Mouse (Mus musculus): ENCODE data around the gene Numb. TPM values are rescaled to one million over a fixed set of nuclear protein-coding genes. Genes with fewer than 3 reads are reported as not detected.

Numb gene
- polyA plus RNA-seq, 1 experiment from 2014 or later: 43.7 TPM

DNA sequence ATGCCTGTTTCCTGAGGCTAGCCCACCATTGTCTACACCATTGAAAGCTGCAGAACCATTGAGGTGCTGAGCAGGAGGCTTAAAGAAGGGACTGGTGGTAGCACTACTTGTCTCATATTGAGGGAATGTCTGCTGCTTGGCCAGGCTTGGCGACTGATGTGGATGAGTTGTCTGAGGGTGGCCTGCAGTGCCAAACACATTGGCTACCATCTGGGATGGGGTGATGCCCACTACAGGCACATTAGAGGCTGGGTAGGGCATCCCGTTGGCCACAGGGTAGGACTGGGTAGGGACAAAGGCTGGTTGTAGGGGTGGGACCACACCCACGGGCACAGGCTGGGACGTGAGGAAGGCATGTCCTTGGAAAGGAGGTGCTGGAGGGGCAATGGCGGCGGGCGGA, 126.1 kb downstream of the Numb start:
- peaks cover 65% of the 10 kb centered on the region for H3K36me3 ChIP-seq
- ATAC-seq (ENCODE audit: insufficient number of reproducible peaks, low FRiP score): no peak
- H3K9me3 ChIP-seq (replicated peaks): no peaks in the 10 kb centered on the region
- no peak overlapping the region for H3K27ac ChIP-seq (ENCODE audit: poor library complexity, severe bottlenecking)
- 90% methylated on average over 7 of the region's 7 CpGs for WGBS
- H3K27me3 ChIP-seq (replicated peaks): no peaks in the 10 kb centered on the region
- H3K4me2 ChIP-seq: no peak overlapping the region
- H3K4me1 ChIP-seq (replicated peaks): peaks cover 6% of the 10 kb centered on the region; the same call in 1 of the 2 replicates
- no peak overlapping the region for H3K9ac ChIP-seq
- H3K4me3 ChIP-seq: no peak overlapping the region

DNA sequence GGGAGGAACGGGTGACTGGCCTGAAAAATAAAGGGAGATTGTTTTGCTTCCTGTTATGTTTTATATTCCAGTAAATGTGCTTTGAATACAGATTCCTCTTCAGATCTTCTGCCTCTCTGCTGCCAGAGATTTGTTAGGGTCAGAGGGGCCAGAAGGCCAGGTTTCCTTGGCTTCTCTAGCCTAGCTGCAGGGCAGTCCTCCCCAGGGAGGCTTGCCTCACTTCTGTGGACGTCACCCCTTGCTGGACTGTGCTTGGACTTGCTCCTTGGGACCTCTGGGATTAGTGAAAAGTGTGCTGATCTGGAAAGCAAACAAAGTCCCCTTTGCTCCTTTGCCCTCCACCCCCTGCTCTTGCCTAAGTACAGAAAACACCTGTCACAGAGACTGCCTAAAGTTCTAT, 126.7 kb downstream of the Numb start:
- Histone ChIP-seq H3K4me3 (no peak overlapping the region), H3K9ac (no peak overlapping the region), H3K4me1 (replicated peaks) (peaks cover 6% of the 10 kb centered on the region; the same call in 1 of the 2 replicates), H3K36me3 (peaks cover 60% of the 10 kb centered on the region), H3K4me2 (no peak overlapping the region), H3K27ac (ENCODE audit: poor library complexity, severe bottlenecking) (no peak overlapping the region), H3K9me3 (replicated peaks) (no peaks in the 10 kb centered on the region), H3K27me3 (replicated peaks) (no peaks in the 10 kb centered on the region)
- WGBS: 63% methylated on average over 2 of the region's 2 CpGs
- no peak for ATAC-seq (ENCODE audit: insufficient number of reproducible peaks, low FRiP score)

DNA sequence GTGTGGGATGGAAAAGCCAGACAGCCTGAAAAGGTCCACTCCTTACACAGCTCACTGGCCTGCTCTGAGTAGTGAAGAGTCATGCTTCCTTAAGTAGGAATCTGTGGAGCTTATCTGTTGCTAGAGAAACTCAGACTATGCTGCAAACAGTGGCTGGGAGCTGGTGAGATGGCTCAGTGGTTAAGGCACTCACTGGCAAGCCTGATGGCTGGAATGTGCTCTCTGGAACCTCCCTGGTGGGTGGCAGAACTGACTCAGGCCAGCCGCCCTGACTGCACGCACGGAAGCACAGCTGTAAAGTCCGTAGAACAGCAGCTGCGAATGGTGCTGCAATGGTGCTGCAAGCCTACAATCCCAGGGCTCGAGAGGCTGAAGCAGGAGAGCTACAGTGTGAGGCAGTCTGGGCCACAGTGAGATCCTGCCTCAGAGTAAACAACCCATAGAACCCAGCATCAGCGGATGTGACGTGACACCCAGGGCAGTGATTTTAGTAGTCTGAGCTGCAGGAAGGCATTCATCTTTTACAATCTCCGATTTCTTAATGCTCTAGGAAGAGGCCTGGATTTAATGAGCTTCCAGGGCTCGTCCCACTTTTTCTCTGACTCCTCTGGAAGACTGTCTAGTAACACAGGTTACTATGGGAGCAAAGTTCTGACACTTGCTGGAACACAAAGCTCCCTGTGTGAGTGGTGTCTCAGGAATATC, 128.9 kb downstream of the Numb start:
- peaks cover 6% of the 10 kb centered on the region; the same call in 1 of the 2 replicates for H3K4me1 ChIP-seq (replicated peaks)
- no peaks in the 10 kb centered on the region for H3K27me3 ChIP-seq (replicated peaks)
- 70% methylated on average over 10 of the region's 10 CpGs for WGBS
- no peak overlapping the region for H3K27ac ChIP-seq (ENCODE audit: poor library complexity, severe bottlenecking)
- no peak overlapping the region for H3K9ac ChIP-seq
- no peaks in the 10 kb centered on the region for H3K9me3 ChIP-seq (replicated peaks)
- ATAC-seq (ENCODE audit: insufficient number of reproducible peaks, low FRiP score): no peak
- no peak overlapping the region for H3K4me3 ChIP-seq
- no peak overlapping the region for H3K4me2 ChIP-seq
- peaks cover 42% of the 10 kb centered on the region for H3K36me3 ChIP-seq

DNA sequence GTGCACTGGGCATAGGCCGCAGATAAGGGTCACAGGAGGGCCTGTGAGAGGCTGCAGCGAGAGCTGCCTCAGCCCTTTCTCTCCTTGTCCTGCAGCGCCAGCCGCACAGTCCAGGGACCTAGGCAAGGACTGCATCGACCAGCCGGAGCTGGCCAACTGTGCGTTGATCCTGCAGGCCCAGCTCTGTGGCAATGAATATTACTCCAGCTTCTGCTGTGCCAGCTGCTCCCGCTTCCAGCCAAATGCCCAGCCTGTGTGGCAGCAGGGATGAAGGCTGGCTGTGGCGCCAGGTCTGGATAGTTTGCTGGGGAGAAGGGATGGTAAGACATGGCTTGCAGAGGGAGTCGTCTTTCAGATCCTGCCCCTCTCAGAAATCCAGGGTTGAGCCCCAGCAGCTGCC, 130.0 kb downstream of the Numb start:
- Histone ChIP-seq H3K27ac (ENCODE audit: poor library complexity, severe bottlenecking) (no peak overlapping the region), H3K9ac (no peak overlapping the region), H3K9me3 (replicated peaks) (no peaks in the 10 kb centered on the region), H3K36me3 (peaks cover 36% of the 10 kb centered on the region), H3K4me3 (no peak overlapping the region), H3K4me1 (replicated peaks) (peaks cover 6% of the 10 kb centered on the region; the same call in 1 of the 2 replicates), H3K4me2 (no peak overlapping the region), H3K27me3 (replicated peaks) (no peaks in the 10 kb centered on the region)
- no peak for ATAC-seq (ENCODE audit: insufficient number of reproducible peaks, low FRiP score)
- WGBS: 72% methylated on average over 10 of the region's 10 CpGs

DNA sequence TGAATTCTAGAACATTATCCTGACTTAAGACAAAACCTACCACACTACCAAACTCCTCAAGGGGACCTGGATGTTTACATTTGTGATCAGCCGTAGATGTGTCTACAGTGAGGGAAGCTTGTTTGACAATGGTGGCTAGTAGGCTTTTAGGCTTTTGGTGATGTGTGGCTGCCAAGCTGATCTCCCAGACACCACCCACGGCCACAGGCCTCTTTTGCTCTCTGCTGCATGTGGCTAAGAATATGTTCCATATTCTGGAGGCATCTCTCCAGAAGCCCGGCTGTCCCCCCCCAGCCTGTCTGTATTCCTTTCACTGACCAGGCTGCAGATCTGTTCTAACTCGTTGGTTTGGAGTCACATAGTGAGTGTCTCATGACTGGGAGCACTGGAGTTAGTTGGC, 131.0 kb downstream of the Numb start:
- Histone ChIP-seq H3K9ac (no peak overlapping the region), H3K27ac (ENCODE audit: poor library complexity, severe bottlenecking) (no peak overlapping the region), H3K27me3 (replicated peaks) (no peaks in the 10 kb centered on the region), H3K4me1 (replicated peaks) (peaks cover 6% of the 10 kb centered on the region; the same call in 1 of the 2 replicates), H3K36me3 (peaks cover 29% of the 10 kb centered on the region), H3K4me3 (no peak overlapping the region), H3K4me2 (no peak overlapping the region), H3K9me3 (replicated peaks) (no peaks in the 10 kb centered on the region)
- WGBS: 74% methylated on average over 4 of the region's 4 CpGs
- no peak for ATAC-seq (ENCODE audit: insufficient number of reproducible peaks, low FRiP score)

DNA sequence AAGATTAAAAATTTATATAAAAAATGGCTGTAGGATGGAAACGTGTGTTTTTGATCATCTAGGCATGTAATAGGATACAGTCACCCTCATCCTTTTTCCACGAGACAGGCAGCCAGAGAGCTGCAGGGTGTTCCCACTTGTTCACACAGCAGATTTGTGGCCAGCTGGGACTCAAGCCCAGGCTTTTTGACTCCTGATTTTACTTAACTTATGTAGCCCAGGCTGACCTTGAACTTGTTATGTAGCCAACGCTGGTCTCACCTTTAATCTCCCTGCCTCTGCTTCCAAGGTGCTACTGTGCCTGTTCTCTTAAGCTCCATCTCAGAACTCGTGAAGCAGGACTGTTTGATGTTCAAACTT, 132.0 kb downstream of the Numb start:
- Histone ChIP-seq H3K27me3 (replicated peaks) (no peaks in the 10 kb centered on the region), H3K9me3 (replicated peaks) (no peaks in the 10 kb centered on the region), H3K9ac (no peak overlapping the region), H3K4me1 (replicated peaks) (peaks cover 6% of the 10 kb centered on the region; the same call in 1 of the 2 replicates), H3K27ac (ENCODE audit: poor library complexity, severe bottlenecking) (no peak overlapping the region), H3K4me2 (no peak overlapping the region), H3K4me3 (no peak overlapping the region), H3K36me3 (peaks cover 19% of the 10 kb centered on the region)
- ATAC-seq (ENCODE audit: insufficient number of reproducible peaks, low FRiP score): no peak
- 51% methylated on average over 4 of the region's 4 CpGs for WGBS

DNA sequence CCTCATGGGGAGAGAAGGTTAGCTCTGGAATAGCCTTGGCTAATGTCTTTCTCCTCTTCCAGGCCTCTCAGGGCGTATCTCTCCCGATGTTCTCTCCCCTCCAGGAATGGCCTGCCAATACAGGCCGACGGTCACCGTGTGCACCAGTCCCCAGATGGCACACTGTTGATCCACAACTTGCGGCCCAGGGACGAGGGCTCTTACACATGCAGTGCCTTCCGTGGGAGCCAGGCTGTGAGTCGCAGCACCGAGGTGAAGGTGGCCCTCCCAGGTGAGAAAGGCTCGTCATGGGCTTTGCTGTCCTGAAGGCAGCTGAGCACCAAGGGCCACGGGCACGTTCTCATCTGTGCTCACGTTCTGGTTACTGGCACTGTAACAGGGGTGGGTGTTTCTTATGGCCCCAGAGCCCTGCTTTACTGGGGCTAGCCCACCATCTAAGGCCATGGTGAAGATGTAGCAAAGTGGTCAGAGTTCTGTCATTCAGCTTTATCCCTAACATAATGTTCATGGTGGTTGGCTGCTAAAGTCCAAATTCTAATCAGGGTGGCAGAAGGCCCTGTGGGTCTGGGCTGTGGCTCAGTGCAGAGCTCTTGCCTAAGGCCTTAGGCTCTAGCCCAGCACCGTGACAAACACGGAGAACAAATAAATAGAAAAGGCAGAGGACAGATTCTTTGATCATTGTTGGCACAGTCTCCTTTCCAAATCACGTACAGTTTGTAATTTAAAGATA, 132.5 kb downstream of the Numb start:
- no peaks in the 10 kb centered on the region for H3K9me3 ChIP-seq (replicated peaks)
- no peak for ATAC-seq (ENCODE audit: insufficient number of reproducible peaks, low FRiP score)
- peaks cover 6% of the 10 kb centered on the region; the same call in 1 of the 2 replicates for H3K4me1 ChIP-seq (replicated peaks)
- H3K4me3 ChIP-seq: no peak overlapping the region
- no peak overlapping the region for H3K4me2 ChIP-seq
- no peak overlapping the region for H3K27ac ChIP-seq (ENCODE audit: poor library complexity, severe bottlenecking)
- 89% methylated on average over 17 of the region's 17 CpGs for WGBS
- H3K36me3 ChIP-seq: peaks cover 18% of the 10 kb centered on the region
- no peak overlapping the region for H3K9ac ChIP-seq
- no peaks in the 10 kb centered on the region for H3K27me3 ChIP-seq (replicated peaks)

DNA sequence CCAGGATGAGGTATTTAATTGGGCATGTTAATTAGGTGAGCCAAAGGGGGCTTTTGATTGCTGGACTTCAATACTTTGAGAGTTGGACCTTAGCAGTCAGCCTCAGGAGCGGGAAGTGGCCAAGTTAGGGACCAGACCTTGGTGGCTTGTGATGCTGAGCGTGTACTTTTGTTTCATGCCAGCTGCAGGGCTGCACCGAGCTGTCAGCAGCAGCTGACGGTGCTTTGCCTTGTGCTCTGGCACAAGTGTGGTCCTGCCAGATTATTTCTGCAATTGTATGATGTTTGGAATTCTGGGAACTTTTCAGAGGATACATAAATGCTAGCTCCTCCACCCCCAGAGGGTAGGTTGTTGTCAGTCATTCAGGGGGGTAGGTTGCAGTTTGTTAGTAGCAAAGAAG, 136.4 kb downstream of the Numb start:
- no peak overlapping the region for H3K4me2 ChIP-seq
- no peaks in the 10 kb centered on the region for H3K36me3 ChIP-seq
- no peak overlapping the region for H3K27ac ChIP-seq (ENCODE audit: poor library complexity, severe bottlenecking)
- ATAC-seq (ENCODE audit: insufficient number of reproducible peaks, low FRiP score): no peak
- no peak overlapping the region for H3K9ac ChIP-seq
- no peaks in the 10 kb centered on the region for H3K4me1 ChIP-seq (replicated peaks)
- H3K9me3 ChIP-seq (replicated peaks): no peaks in the 10 kb centered on the region
- no peak overlapping the region for H3K4me3 ChIP-seq
- WGBS: 67% methylated on average over 4 of the region's 4 CpGs
- 0 out of 2 replicates have a peak, but pooled peaks cover 6% of the 10 kb centered on the region for H3K27me3 ChIP-seq (replicated peaks)

DNA sequence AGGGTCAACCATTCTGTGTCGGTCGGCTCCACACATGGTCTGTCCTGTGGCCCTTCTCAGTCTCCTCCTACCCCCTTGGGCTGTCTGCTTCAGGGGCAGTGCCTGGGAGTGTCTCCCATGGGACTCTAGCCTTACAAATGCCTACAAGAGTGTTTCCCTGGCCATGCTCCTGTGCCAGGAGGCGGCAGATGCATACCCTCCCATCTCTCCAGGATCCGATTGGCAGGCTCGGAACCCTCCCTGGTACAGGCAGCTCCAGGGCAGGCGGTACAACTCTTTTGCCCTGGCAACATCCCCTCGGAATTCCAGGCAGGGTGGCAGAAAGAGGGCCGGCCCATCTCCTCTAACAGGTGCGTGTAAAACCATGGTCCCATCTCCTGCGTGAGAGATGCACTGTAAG, 139.1 kb downstream of the Numb start:
- H3K9ac ChIP-seq: no peak overlapping the region
- no peak overlapping the region for H3K4me3 ChIP-seq
- 76% methylated on average over 10 of the region's 10 CpGs for WGBS
- H3K27me3 ChIP-seq (replicated peaks): 0 out of 2 replicates have a peak, but pooled peaks cover 6% of the 10 kb centered on the region
- no peaks in the 10 kb centered on the region for H3K4me1 ChIP-seq (replicated peaks)
- no peak overlapping the region for H3K27ac ChIP-seq (ENCODE audit: poor library complexity, severe bottlenecking)
- no peaks in the 10 kb centered on the region for H3K36me3 ChIP-seq
- H3K4me2 ChIP-seq: no peak overlapping the region
- no peak for ATAC-seq (ENCODE audit: insufficient number of reproducible peaks, low FRiP score)
- no peaks in the 10 kb centered on the region for H3K9me3 ChIP-seq (replicated peaks)

DNA sequence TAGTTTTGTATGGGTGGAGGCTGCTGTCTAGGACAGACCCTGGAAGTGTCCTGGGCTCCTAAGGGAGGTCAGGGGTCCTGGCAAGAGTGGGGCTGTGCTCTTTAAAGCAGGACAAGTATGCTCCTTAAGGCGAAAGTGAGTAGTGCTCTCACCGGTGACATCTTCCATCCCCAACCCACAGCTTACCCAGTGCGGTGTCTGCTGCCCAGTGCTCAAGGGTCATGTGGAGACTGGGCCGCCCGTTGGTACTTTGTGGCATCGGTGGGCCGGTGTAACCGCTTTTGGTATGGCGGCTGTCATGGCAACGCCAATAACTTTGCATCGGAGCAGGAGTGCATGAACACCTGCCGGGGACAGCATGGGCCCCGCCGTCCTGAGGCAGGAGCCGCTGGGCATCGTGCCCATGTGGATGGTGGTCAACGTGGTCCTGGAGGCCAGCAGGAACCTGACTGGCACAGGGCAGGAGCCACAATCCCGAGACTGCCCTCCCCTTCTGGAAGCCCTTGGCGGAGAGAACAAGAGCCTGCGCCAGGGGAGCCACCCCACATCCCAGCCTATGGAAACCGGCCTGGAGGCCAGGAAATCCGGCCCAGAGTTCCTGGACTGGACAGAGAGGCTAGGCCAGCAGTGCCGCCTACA, 140.0 kb downstream of the Numb start:
- H3K4me3 ChIP-seq: no peak overlapping the region
- 66% methylated on average over 23 of the region's 23 CpGs for WGBS
- H3K9me3 ChIP-seq (replicated peaks): no peaks in the 10 kb centered on the region
- no peak overlapping the region for H3K4me2 ChIP-seq
- no peak for ATAC-seq (ENCODE audit: insufficient number of reproducible peaks, low FRiP score)
- H3K9ac ChIP-seq: no peak overlapping the region
- H3K27me3 ChIP-seq (replicated peaks): 0 out of 2 replicates have a peak, but pooled peaks cover 6% of the 10 kb centered on the region
- H3K4me1 ChIP-seq (replicated peaks): no peaks in the 10 kb centered on the region
- no peak overlapping the region for H3K27ac ChIP-seq (ENCODE audit: poor library complexity, severe bottlenecking)
- no peaks in the 10 kb centered on the region for H3K36me3 ChIP-seq

DNA sequence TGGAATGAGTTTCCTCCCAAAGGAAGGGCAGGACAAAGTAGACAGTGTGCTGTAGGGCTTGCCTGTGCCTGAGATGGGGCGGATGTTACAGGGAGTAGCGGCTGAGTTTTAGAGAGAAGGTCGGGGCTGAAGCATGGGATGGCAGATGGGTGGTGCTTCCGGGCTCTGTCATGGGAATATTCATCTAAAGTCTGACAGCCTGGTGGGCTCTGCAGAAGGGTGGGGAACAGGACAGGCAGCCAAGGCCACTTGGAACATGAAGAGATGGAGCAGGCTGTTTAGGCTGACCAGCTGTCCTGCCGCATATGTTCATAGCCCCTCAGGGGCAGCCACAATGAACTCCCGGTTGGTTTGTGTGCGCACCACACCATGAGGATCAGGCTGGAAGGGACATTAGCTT, 140.5 kb downstream of the Numb start:
- no peak overlapping the region for H3K27ac ChIP-seq (ENCODE audit: poor library complexity, severe bottlenecking)
- H3K4me3 ChIP-seq: no peak overlapping the region
- no peaks in the 10 kb centered on the region for H3K9me3 ChIP-seq (replicated peaks)
- no peaks in the 10 kb centered on the region for H3K4me1 ChIP-seq (replicated peaks)
- H3K4me2 ChIP-seq: no peak overlapping the region
- no peak overlapping the region for H3K9ac ChIP-seq
- 74% methylated on average over 7 of the region's 7 CpGs for WGBS
- 0 out of 2 replicates have a peak, but pooled peaks cover 6% of the 10 kb centered on the region for H3K27me3 ChIP-seq (replicated peaks)
- H3K36me3 ChIP-seq: no peaks in the 10 kb centered on the region
- no peak for ATAC-seq (ENCODE audit: insufficient number of reproducible peaks, low FRiP score)
